Mouse (Mus musculus): ENCODE measurements around the gene Bag3. TPM values are rescaled to one million over a fixed set of nuclear protein-coding genes. Genes with fewer than 3 reads are reported as not detected.

Gene Bag3
- polyA plus RNA-seq, 1 experiment = 18.1 TPM

GRCm38 (mm10) chr7:128591345-128592084, 68.1 kb downstream of the Bag3 start:
- H3K4me1 ChIP-seq (ENCODE audit: control insufficient read depth, insufficient read depth, low read length) = peaks cover 7% of the 10 kb centered on the region

GRCm38 (mm10) chr7:128592118-128592935, 68.9 kb downstream of the Bag3 start:
- H3K27me3 ChIP-seq (ENCODE audit: control insufficient read depth, insufficient read depth, low read length) = no peaks in the 10 kb centered on the region
- H3K4me3 ChIP-seq (ENCODE audit: control insufficient read depth, low read depth, low read length) = peak overlapping the region; percentile 8; the same call in 1 of the 2 replicates
- H3K4me1 ChIP-seq (ENCODE audit: control insufficient read depth, insufficient read depth, low read length) = peaks cover 7% of the 10 kb centered on the region
- TF ChIP-seq CTCF (IDR thresholded peaks at IDR 0.05; ENCODE audit: control insufficient read depth, insufficient read depth, insufficient replicate concordance, low read depth, low read length) = no peak
- TF ChIP-seq POLR2A (IDR thresholded peaks at IDR 0.05; ENCODE audit: control insufficient read depth, low read depth, low read length) = no peak
- H3K36me3 ChIP-seq (ENCODE audit: control insufficient read depth, insufficient read depth, low read length) = no peaks in the 10 kb centered on the region
- peak overlapping the region; percentile 57; the same call in 1 of the 2 replicates for H3K27ac ChIP-seq (ENCODE audit: control insufficient read depth, insufficient read depth, low read depth, low read length)

More at GRCm38 (mm10) chr7:128591345-128592084, 68.1 kb downstream of the Bag3 start:
- H3K36me3 ChIP-seq (ENCODE audit: control insufficient read depth, insufficient read depth, low read length) = no peaks in the 10 kb centered on the region
- no peaks in the 10 kb centered on the region for H3K27me3 ChIP-seq (ENCODE audit: control insufficient read depth, insufficient read depth, low read length)
- H3K27ac ChIP-seq (ENCODE audit: control insufficient read depth, insufficient read depth, low read depth, low read length) = peak overlapping the region; percentile 57; the same call in 1 of the 2 replicates
- TF ChIP-seq POLR2A (IDR thresholded peaks at IDR 0.05; ENCODE audit: control insufficient read depth, low read depth, low read length) (no peak), CTCF (IDR thresholded peaks at IDR 0.05; ENCODE audit: control insufficient read depth, insufficient read depth, insufficient replicate concordance, low read depth, low read length) (no peak)
- H3K4me3 ChIP-seq (ENCODE audit: control insufficient read depth, low read depth, low read length) = no peak overlapping the region

GRCm38 (mm10) chr7:128592936-128593241, 69.5 kb downstream of the Bag3 start:
- Histone ChIP-seq H3K4me1 (ENCODE audit: control insufficient read depth, insufficient read depth, low read length) (peaks cover 7% of the 10 kb centered on the region), H3K4me3 (ENCODE audit: control insufficient read depth, low read depth, low read length) (no peak overlapping the region), H3K36me3 (ENCODE audit: control insufficient read depth, insufficient read depth, low read length) (no peaks in the 10 kb centered on the region), H3K27me3 (ENCODE audit: control insufficient read depth, insufficient read depth, low read length) (no peaks in the 10 kb centered on the region), H3K27ac (ENCODE audit: control insufficient read depth, insufficient read depth, low read depth, low read length) (peak overlapping the region; percentile 42; the same call in 1 of the 2 replicates)
- TF ChIP-seq CTCF (IDR thresholded peaks at IDR 0.05; ENCODE audit: control insufficient read depth, insufficient read depth, insufficient replicate concordance, low read depth, low read length) = no peak
- no peak for TF ChIP-seq POLR2A (IDR thresholded peaks at IDR 0.05; ENCODE audit: control insufficient read depth, low read depth, low read length)

GRCm38 (mm10) chr7:128596274-128596673, 72.9 kb downstream of the Bag3 start:
- TF ChIP-seq POLR2A (IDR thresholded peaks at IDR 0.05; ENCODE audit: control insufficient read depth, low read depth, low read length) (no peak), CTCF (IDR thresholded peaks at IDR 0.05; ENCODE audit: control insufficient read depth, insufficient read depth, insufficient replicate concordance, low read depth, low read length) (no peak)
- Histone ChIP-seq H3K4me1 (ENCODE audit: control insufficient read depth, insufficient read depth, low read length) (peaks cover 7% of the 10 kb centered on the region), H3K4me3 (ENCODE audit: control insufficient read depth, low read depth, low read length) (no peak overlapping the region), H3K27ac (ENCODE audit: control insufficient read depth, insufficient read depth, low read depth, low read length) (no peak overlapping the region), H3K27me3 (ENCODE audit: control insufficient read depth, insufficient read depth, low read length) (no peaks in the 10 kb centered on the region), H3K36me3 (ENCODE audit: control insufficient read depth, insufficient read depth, low read length) (no peaks in the 10 kb centered on the region)

Other genes with a start within 250 kb of the Bag3 start
- gene BC017158, start 225.4 kb upstream of the Bag3 start, polyA plus RNA-seq (2012; rRNA removed) = 10.0 and 10.8 TPM in 2 replicates
- 46.7 and 50.4 TPM in 2 replicates for gene Rgs10, start 104.9 kb upstream of the Bag3 start, polyA plus RNA-seq (2012; rRNA removed)
- gene Tial1, start 61.9 kb upstream of the Bag3 start, polyA plus RNA-seq (2012; rRNA removed) = 32.1 and 36.0 TPM in 2 replicates
- 1.4 and 1.5 TPM in 2 replicates for gene Inpp5f, start 87.7 kb downstream of the Bag3 start, polyA plus RNA-seq (2012; rRNA removed)
- 8.9 and 9.0 TPM in 2 replicates for gene Mcmbp, start 216.9 kb downstream of the Bag3 start, polyA plus RNA-seq (2012; rRNA removed)
- 88.4 and 92.0 TPM in 2 replicates for gene Sec23ip, start 221.3 kb downstream of the Bag3 start, polyA plus RNA-seq (2012; rRNA removed)